11 mouse cellular contexts compared by ENCODE assay signal in the genomic region with DNA sequence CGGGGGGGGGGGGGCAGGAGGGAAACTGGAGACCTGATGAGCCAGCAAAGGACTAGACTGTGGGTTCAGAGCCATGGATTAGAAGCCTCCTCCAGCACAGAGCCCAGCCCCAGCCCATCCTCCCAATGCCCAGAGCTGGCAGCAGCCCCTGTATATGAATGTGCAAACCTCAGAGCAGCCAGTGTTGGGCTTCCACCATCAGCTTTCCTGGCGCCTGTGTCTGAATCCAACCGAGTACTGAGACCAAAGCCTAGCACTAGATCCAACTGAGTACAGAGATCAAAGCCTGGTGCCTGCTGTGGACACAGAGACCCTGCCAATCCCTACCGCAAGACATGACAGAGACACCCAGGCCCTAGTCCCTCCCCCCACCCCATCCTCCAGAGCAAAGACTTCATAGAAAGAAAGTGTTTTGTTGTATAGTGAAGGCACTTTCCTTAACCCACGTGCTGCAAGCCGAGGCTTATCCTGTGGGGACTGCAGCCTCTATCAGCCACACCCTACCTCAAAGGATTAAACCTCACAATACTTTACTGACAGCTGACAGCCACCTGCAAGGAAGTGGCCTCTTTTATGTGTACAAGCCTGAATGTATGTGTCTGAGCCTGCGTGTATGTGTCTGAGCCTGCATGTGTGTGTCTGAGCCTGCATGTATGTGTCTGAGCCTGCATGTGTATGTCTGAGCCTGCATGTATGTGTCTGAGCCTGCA. TPM values are rescaled to one million over a fixed set of nuclear protein-coding genes. Genes with fewer than 3 reads are reported as not detected.
DNase-seq lines count a peak whose midpoint lies in the region; ATAC-seq and TF ChIP-seq lines count a peak whose summit lies in the region.
"Had no signal": no experiment of that assay in that cellular context is flagged by ENCODE, and none has a peak within 500 bp of the region (broad histone marks: within the 10 kb centered on the region; RNA-seq: fewer than 3 reads in every experiment).

No protein-coding gene starts in this region.

- H3K4me3 ChIP-seq in limb, embryonic 15.5 days, result no peak overlapping the region
- H3K4me3 ChIP-seq in limb, embryonic 10.5 days, result no peak overlapping the region
- H3K4me3 ChIP-seq in kidney, adult 2 months (ENCODE audit: insufficient read depth, low read depth, low read length), result no peak overlapping the region
- H3K4me3 ChIP-seq: heart, embryonic 15.5 days; liver, embryonic 12.5 days; neural tube, embryonic 12.5 days; stomach, embryonic 15.5 days had no signal

- no peak for TF ChIP-seq CTCF in brain, embryonic 14.5 days (IDR thresholded peaks at IDR 0.05; ENCODE audit: borderline replicate concordance, extremely low read depth, insufficient read depth, insufficient read length)
- TF ChIP-seq CTCF in kidney, adult 2 months (conservative IDR thresholded peaks at IDR 0.05; ENCODE audit: insufficient read depth, insufficient read length, low read depth, low read length), result no peak

- no peak for DNase-seq in limb, embryonic 10.5 days (ENCODE audit: low spot score)
- DNase-seq in brain, embryonic 14.5 days (ENCODE audit: low read depth), result peak; percentile 50
- peak; percentile 59 for DNase-seq in lung, postnatal 10 days
- peak; percentile 92 for DNase-seq in thymus, postnatal 0 days (ENCODE audit: low spot score)
- no peak for DNase-seq in left cerebral cortex, adult 8-10 months (ENCODE audit: low spot score in 2 of 2)
- DNase-seq in kidney, adult 2 months, result no peak

- no peaks in the 10 kb centered on the region for H3K36me3 ChIP-seq in limb, embryonic 15.5 days
- H3K36me3 ChIP-seq in limb, embryonic 10.5 days, result no peaks in the 10 kb centered on the region
- H3K36me3 ChIP-seq in kidney, adult 2 months (ENCODE audit: control insufficient read depth, insufficient read depth, low read length), result no peaks in the 10 kb centered on the region
- H3K36me3 ChIP-seq: heart, embryonic 15.5 days; liver, embryonic 12.5 days; neural tube, embryonic 12.5 days; stomach, embryonic 15.5 days had no signal

- WGBS in limb, embryonic 15.5 days, result 47% methylated on average over 7 of the region's 7 CpGs
- 51% methylated on average over 7 of the region's 7 CpGs for WGBS in limb, embryonic 10.5 days
- 68% methylated on average over 7 of the region's 7 CpGs for WGBS in kidney, adult 2 months

- no peak for TF ChIP-seq POLR2A in brain, embryonic 14.5 days (IDR thresholded peaks at IDR 0.05; ENCODE audit: borderline replicate concordance, extremely low read depth, insufficient read depth, insufficient read length, poor library complexity, severe bottlenecking)
- TF ChIP-seq POLR2A in kidney, adult 2 months (IDR thresholded peaks at IDR 0.05; ENCODE audit: low read depth, low read length), result no peak

- H3K27me3 ChIP-seq in limb, embryonic 15.5 days, result no peaks in the 10 kb centered on the region
- no peaks in the 10 kb centered on the region for H3K27me3 ChIP-seq in limb, embryonic 10.5 days (ENCODE audit: low read depth, poor library complexity, severe bottlenecking)
- no peaks in the 10 kb centered on the region for H3K27me3 ChIP-seq in kidney, adult 2 months (replicated peaks; ENCODE audit: control insufficient read depth, insufficient read depth, low read length)
- H3K27me3 ChIP-seq: heart, embryonic 15.5 days; liver, embryonic 12.5 days; neural tube, embryonic 12.5 days; stomach, embryonic 15.5 days had no signal

- H3K4me1 ChIP-seq in limb, embryonic 15.5 days, result no peaks in the 10 kb centered on the region
- peaks cover 19% of the 10 kb centered on the region; the same call in 1 of the 2 replicates for H3K4me1 ChIP-seq in limb, embryonic 10.5 days
- H3K4me1 ChIP-seq in kidney, adult 2 months (ENCODE audit: control insufficient read depth, insufficient read depth, low read length), result no peaks in the 10 kb centered on the region
- H3K4me1 ChIP-seq: liver, embryonic 12.5 days; neural tube, embryonic 12.5 days had no signal

- no peaks in the 10 kb centered on the region for H3K9me3 ChIP-seq in limb, embryonic 15.5 days
- H3K9me3 ChIP-seq in limb, embryonic 10.5 days (replicated peaks), result no peaks in the 10 kb centered on the region
- H3K9me3 ChIP-seq: heart, embryonic 15.5 days; liver, embryonic 12.5 days; neural tube, embryonic 12.5 days; stomach, embryonic 15.5 days had no signal

- no peak overlapping the region for H3K9ac ChIP-seq in limb, embryonic 15.5 days
- H3K9ac ChIP-seq: heart, embryonic 15.5 days; liver, embryonic 12.5 days; neural tube, embryonic 12.5 days; stomach, embryonic 15.5 days had no signal

- H3K4me2 ChIP-seq in limb, embryonic 15.5 days, result no peak overlapping the region
- H3K4me2 ChIP-seq: heart, embryonic 15.5 days; liver, embryonic 12.5 days; neural tube, embryonic 12.5 days; stomach, embryonic 15.5 days had no signal

- ATAC-seq in limb, embryonic 15.5 days (ENCODE audit: insufficient number of reproducible peaks, low FRiP score, low TSS enrichment, low read depth), result peak; percentile 25; the same call in 1 of the 2 replicates
- ATAC-seq: liver, embryonic 12.5 days had no signal

- no peak overlapping the region for H3K27ac ChIP-seq in limb, embryonic 15.5 days
- H3K27ac ChIP-seq in limb, embryonic 10.5 days, result no peak overlapping the region
- no peak overlapping the region for H3K27ac ChIP-seq in kidney, adult 2 months (ENCODE audit: insufficient read depth, low read depth, low read length)
- H3K27ac ChIP-seq: heart, embryonic 15.5 days; liver, embryonic 12.5 days; neural tube, embryonic 12.5 days; stomach, embryonic 15.5 days had no signal

RNA-seq across cellular contexts. Expression of a gene that starts 40.2 kb away (rescaled TPM):
- polyA plus RNA-seq in limb, embryonic 15.5 days (2015; fragmentation: Nextera tagmentation; extraction: Ambion mirVana), result 4.9 and 6.9 TPM in 2 replicates
- 0.46 and 0.48 TPM in 2 replicates for polyA plus RNA-seq in limb, embryonic 10.5 days (2016; fragmentation: Nextera tagmentation; extraction: Ambion mirVana)
- 0.44 and 1.3 TPM in 2 replicates for polyA plus RNA-seq in brain, embryonic 14.5 days (2012; rRNA removed)
- 0.31 and 0.49 TPM in 2 replicates for polyA plus RNA-seq in thymus, postnatal 0 days (2015; fragmentation: Nextera tagmentation; extraction: Ambion mirVana)
- total RNA-seq in left cerebral cortex, adult 8-10 months (2022), result under 1 TPM; 0.09 to 0.27 (median 0.18) TPM
- 1.3 and 1.7 TPM in 2 replicates for polyA plus RNA-seq in kidney, adult 2 months (2012; rRNA removed)

Comparison
In these comparisons a context has a peak if more than half of its experiments do, and no peak if none do; other contexts are left out.
1. DNase-seq: peak in brain, embryonic 14.5 days (single experiment), lung, postnatal 10 days (single experiment) and thymus, postnatal 0 days (single experiment); none in limb, embryonic 10.5 days (single experiment), left cerebral cortex, adult 8-10 months (0 of 2) and kidney, adult 2 months (single experiment).